Mouse (Mus musculus): ENCODE results near the gene Ifnl2.
A peak's percentile ranks its signal among the peaks of the same experiment; 100 is the strongest.

Ifnl2 gene

GRCm38 (mm10) chr7:28490903-28491302, 19.4 kb downstream of the Ifnl2 start:
- DNase-seq (ENCODE audit: low read depth), result no peak

GRCm38 (mm10) chr7:28490410-28490809, 19.8 kb downstream of the Ifnl2 start:
- DNase-seq (ENCODE audit: low read depth), result peak; percentile 46

GRCm38 (mm10) chr7:28488030-28488491, 22.2 kb downstream of the Ifnl2 start:
- peak; percentile 72 for DNase-seq (ENCODE audit: low read depth)

- no peak for DNase-seq (ENCODE audit: low read depth)
Measured at GRCm38 (mm10) chr7:28484192-28484591, 26.1 kb downstream of the Ifnl2 start.

DNA sequence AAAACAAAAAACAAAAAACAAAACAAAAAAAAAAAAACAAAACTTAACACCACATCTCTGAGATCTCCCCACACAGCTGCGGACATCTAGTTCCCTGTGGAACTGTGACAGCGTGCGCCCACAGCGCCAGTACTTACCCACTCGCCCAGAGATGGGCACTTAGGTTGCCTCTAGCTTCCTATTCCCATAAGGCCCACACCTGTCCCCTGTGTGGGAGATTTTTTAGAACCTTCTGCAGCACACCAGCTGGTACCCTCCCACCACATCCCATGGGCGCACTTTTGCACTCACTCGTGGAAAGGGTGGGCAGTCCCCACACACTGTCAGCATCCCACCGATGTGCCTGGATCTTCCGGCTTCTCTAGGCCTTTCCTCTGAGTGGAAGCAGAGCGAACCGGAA, 27.4 kb downstream of the Ifnl2 start:
- no peak for DNase-seq (ENCODE audit: low read depth)

GRCm38 (mm10) chr7:28478854-28479253, 31.4 kb downstream of the Ifnl2 start:
- DNase-seq (ENCODE audit: low read depth), result no peak

DNA sequence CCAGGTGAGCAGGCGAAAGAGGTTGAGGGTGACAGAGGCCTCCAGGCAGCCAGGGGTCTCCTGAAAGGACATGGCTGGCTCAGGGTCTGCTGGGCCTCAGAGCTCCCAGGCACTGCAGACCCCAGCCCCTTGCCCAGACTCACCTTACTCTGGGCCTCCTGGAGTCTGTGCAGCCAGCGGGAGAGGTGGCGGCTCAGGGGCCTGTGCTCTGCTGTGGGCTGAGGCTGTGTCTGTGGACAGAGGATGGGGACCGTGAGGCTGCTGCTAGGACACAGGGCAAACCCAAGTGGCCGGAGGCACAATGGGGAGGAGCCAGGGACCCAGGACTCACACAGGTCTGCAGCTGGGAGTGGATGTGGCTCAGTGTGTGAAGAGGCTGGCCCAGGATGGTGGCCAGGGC, 32.9 kb downstream of the Ifnl2 start:
- no peak for DNase-seq (ENCODE audit: low read depth)

- DNase-seq (ENCODE audit: low read depth), result no peak
Measured at GRCm38 (mm10) chr7:28476191-28476590, 34.1 kb downstream of the Ifnl2 start.

DNA sequence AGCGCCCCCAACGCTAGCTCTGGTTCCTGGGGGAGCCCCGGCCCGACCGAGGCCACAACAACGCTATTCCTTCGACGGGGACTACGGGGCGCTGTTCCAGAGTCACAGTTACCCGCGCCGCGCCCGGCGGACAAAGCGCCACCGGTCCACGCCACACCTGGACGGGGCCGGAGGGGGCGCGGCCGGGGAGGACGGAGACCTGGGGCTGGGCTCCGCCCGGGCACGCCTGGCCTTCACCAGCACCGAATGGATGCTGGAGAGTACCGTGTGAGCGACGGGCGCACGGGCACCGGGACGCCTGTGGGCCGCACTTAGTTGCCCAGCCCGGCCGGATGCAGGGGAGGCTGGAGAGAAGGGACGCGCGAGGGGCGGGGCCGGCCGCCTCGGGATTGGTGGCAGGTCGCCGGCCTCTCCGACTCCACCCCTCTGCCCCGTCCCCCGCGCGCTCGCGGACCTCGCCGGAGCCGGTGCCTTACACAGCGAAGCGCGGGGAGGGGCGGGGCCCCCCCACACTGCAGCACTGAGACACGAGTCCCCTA, 43.0 kb downstream of the Ifnl2 start:
- DNase-seq (ENCODE audit: low read depth), result no peak

DNA sequence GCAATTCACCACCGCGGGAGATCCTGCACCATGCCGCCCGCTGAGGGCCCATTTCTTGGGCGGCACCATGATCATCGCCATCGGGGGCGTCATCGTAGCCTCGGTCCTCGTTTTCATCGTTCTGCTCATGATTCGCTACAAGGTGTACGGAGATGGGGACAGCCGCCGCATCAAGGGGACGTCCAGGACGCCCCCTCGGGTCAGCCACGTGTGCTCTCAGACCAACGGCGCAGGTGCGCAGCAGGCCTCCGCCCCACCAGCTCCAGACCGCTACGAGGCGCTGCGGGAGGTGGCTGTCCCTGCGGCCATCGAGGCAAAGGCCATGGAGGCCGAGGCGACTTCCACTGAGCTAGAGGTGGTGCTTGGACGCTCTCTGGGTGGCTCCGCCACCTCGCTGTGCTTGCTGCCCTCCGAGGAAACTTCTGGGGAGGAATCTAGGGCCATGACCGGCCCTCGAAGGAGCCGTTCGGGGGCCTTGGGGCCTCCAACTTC, 43.5 kb downstream of the Ifnl2 start:
- no peak for DNase-seq (ENCODE audit: low read depth)

DNA sequence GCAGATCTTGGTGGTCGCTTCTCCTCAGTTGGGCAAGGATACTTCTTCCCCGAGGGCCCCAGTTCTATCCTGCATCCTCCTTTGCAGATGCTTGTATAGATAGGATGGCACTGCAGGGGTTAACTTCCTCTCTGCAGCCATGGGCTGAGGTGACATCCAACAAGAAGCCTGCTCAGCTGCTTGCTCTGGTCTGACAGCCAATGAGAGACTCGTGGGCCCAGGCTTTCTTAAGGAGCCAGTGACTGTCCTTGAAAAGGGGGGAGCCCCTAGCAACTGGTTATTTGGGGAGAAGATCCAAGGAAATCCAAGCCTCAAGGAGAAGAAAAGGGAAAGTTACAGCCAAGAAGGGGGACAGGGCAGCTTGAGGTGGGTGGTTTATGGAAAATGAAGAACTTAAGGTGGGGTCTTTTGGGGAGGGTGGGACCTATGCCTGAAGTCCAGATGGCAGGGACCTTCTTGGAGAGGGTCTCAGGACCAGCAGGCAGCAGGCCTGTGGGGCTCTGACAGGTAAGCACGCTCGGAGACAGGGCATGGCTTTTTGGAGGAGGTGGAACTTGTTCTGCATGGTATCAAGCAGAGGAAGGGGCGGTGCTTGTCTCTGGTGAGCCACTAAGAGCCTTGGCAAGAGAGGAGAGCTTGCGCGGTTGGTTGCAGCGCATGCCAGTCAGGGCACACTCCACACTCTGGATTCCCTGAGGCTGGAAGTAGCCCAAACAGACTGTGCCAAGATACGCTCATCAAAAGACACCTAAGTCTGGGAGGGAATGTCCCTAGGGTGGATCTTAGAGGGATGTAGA, 45.6 kb downstream of the Ifnl2 start:
- DNase-seq (ENCODE audit: low read depth), result peak; percentile 65

GRCm38 (mm10) chr7:28462769-28463168, 47.5 kb downstream of the Ifnl2 start:
- DNase-seq (ENCODE audit: low read depth), result no peak

- DNase-seq (ENCODE audit: low read depth), result no peak
Measured at GRCm38 (mm10) chr7:28460361-28460760, 49.9 kb downstream of the Ifnl2 start.

All from NIH3T3 (cell line).